Mouse (Mus musculus): Measurements from ENCODE around the gene Wdfy1. TPM values are rescaled to one million over a fixed set of nuclear protein-coding genes. Genes with fewer than 3 reads are reported as not detected.

Gene Wdfy1
- polyA plus RNA-seq, 1 experiment from 2014 or later, result 62.9 TPM

DNA sequence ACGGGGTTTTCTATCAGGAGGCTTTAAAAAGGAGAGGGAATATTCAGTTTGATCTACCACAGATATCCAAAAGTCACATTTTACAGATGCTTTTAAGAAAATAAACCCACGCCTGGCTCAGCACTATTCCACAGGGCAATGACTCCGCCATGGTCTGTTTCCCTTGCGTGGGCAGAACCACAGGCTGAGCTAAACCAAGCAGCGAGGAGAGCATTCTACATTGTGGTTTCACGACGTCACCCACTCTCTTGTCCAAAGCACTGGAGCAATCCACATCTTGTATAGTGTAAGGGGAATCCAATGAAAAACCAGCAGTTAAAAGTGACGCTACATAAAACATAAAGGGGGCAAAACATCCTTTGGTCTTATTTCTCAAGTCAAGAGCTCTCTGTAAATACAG is 72.4 kb downstream of the Wdfy1 start:
- no peaks in the 10 kb centered on the region for H3K9me3 ChIP-seq
- H3K27ac ChIP-seq, result no peak overlapping the region
- peaks cover 30% of the 10 kb centered on the region for H3K36me3 ChIP-seq
- no peak for ATAC-seq (ENCODE audit: low FRiP score, low read depth)
- 87% methylated on average over 8 of the region's 8 CpGs for WGBS
- H3K4me1 ChIP-seq, result no peaks in the 10 kb centered on the region
- H3K27me3 ChIP-seq (replicated peaks), result no peaks in the 10 kb centered on the region
- no peak overlapping the region for H3K4me3 ChIP-seq
- no peak overlapping the region for H3K9ac ChIP-seq
- no peak overlapping the region for H3K4me2 ChIP-seq (replicated peaks)

DNA sequence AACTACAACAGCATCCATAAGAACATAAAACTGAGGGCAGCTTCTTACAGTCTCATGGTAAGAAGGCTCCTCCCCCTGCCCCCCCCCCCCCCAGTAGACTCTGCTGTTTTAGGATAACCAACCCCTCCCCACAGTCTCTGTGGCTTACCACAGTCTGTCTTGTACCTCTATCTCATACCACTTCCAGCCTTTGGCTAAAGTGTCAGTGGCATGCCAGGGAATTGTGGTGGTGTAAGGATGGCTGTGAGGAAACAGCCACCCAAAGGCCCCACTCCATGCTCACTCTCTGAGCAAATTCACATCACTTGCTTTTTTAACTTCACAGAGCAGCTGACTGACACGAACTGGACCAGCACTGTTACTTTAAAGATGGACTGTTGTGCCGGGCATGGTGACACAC is 77.4 kb downstream of the Wdfy1 start:
- WGBS, result 90% methylated on average over 2 of the region's 2 CpGs
- no peak overlapping the region for H3K9ac ChIP-seq
- no peak overlapping the region for H3K4me2 ChIP-seq (replicated peaks)
- no peak overlapping the region for H3K27ac ChIP-seq
- H3K4me3 ChIP-seq, result no peak overlapping the region
- H3K4me1 ChIP-seq, result 0 out of 2 replicates have a peak, but pooled peaks cover 6% of the 10 kb centered on the region
- H3K9me3 ChIP-seq, result no peaks in the 10 kb centered on the region
- no peak for ATAC-seq (ENCODE audit: low FRiP score, low read depth)
- H3K27me3 ChIP-seq (replicated peaks), result no peaks in the 10 kb centered on the region
- H3K36me3 ChIP-seq, result 0 out of 2 replicates have a peak, but pooled peaks cover 3% of the 10 kb centered on the region

DNA sequence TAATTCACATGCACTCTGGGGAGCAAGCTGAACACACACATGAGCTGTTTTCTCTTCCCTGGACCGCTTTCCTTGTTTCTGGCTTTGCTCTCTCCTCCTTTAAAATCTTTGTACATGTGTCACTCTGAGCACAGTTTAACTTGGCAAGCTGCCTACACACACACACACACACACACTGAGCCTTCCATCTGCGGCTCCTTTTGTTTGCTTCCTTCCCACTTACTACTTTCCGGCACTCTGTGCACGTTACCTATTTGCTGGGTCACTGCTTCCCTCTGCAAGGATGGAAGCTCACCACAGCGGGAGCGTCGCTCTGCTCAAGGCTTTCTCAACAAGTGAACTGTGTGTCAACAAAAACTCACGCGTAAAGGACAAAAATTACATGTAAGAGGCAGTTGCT is 78.6 kb downstream of the Wdfy1 start:
- peak; percentile 77 for ATAC-seq (ENCODE audit: low FRiP score, low read depth)
- no peak overlapping the region for H3K27ac ChIP-seq
- no peaks in the 10 kb centered on the region for H3K9me3 ChIP-seq
- H3K9ac ChIP-seq, result no peak overlapping the region
- 0 out of 2 replicates have a peak, but pooled peaks cover 6% of the 10 kb centered on the region for H3K4me1 ChIP-seq
- 0 out of 2 replicates have a peak, but pooled peaks cover 3% of the 10 kb centered on the region for H3K36me3 ChIP-seq
- H3K4me2 ChIP-seq (replicated peaks), result no peak overlapping the region
- no peak overlapping the region for H3K4me3 ChIP-seq
- H3K27me3 ChIP-seq (replicated peaks), result no peaks in the 10 kb centered on the region
- 38% methylated on average over 9 of the region's 9 CpGs for WGBS

DNA sequence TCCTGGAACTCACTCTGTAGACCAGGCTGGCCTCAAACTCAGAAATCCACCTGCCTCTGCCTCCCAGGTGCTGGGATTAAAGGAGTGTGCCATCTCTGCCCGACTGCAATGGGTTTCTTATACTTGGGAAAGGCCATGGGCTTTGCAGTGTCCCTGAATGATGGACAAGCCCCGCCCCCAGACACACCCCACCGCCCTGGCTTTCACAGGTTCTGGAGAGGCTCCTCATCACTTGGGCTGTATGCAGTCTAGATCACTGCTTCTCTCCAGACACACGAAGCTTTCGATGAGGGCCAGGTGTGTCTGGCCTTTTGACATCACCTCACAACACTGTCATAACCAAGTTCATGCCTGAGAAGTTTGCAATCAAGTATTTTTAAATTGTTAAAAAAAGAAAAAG is 79.0 kb downstream of the Wdfy1 start:
- H3K36me3 ChIP-seq, result 0 out of 2 replicates have a peak, but pooled peaks cover 3% of the 10 kb centered on the region
- 63% methylated on average over 5 of the region's 5 CpGs for WGBS
- no peak overlapping the region for H3K4me2 ChIP-seq (replicated peaks)
- no peaks in the 10 kb centered on the region for H3K9me3 ChIP-seq
- ATAC-seq (ENCODE audit: low FRiP score, low read depth), result peak; percentile 35; the same call in 1 of the 2 replicates
- H3K9ac ChIP-seq, result no peak overlapping the region
- H3K4me3 ChIP-seq, result no peak overlapping the region
- H3K27me3 ChIP-seq (replicated peaks), result no peaks in the 10 kb centered on the region
- H3K4me1 ChIP-seq, result 0 out of 2 replicates have a peak, but pooled peaks cover 6% of the 10 kb centered on the region
- H3K27ac ChIP-seq, result no peak overlapping the region

DNA sequence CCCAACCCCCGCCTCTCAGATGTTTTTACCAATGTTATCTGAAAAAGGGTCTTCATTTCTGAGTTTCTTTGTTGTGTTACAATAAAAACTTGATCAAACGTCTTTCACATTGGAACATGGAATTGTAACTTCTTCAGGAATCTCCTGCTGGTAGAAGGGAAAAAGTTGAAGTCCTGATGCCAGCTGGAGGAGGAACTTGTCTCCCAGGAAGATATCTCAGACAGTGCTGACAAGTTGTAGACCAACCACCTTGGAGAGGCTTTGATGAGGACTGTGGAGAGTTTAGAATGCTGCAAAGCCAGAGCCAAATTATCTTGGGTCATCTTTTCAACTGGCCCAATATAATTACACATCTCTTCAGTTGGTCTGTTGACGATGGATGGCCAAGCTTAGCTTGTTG is 83.5 kb downstream of the Wdfy1 start:
- Histone ChIP-seq H3K27me3 (replicated peaks) (no peaks in the 10 kb centered on the region), H3K4me3 (no peak overlapping the region), H3K36me3 (no peaks in the 10 kb centered on the region), H3K9me3 (no peaks in the 10 kb centered on the region), H3K9ac (no peak overlapping the region), H3K4me2 (replicated peaks) (no peak overlapping the region), H3K27ac (no peak overlapping the region), H3K4me1 (0 out of 2 replicates have a peak, but pooled peaks cover 4% of the 10 kb centered on the region)
- ATAC-seq (ENCODE audit: low FRiP score, low read depth), result no peak
- WGBS, result 92% methylated on average over 3 of the region's 3 CpGs

DNA sequence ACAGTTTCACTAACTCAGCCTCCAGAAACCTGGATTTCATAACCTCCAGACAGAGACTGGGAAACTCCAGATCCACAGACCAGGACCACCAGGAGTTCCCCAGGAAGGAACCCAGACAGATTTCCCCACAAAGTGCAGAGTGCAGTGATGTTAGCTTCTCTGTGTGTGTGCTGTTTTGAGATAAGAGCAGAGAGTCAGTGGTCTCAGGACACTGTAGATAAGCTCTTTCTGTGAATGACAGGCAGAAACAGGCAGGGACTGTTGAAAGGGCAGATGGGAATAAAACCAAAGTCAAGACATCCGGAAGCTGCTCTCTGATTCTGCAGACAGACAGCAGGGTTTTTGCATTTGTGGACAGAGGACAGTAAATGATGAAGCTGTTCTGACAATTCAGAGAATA is 88.7 kb downstream of the Wdfy1 start:
- WGBS, result 88% methylated on average over 1 of the region's 1 CpGs
- Histone ChIP-seq H3K36me3 (no peaks in the 10 kb centered on the region), H3K9ac (no peak overlapping the region), H3K27me3 (replicated peaks) (no peaks in the 10 kb centered on the region), H3K4me1 (no peaks in the 10 kb centered on the region), H3K4me2 (replicated peaks) (no peak overlapping the region), H3K27ac (no peak overlapping the region), H3K4me3 (no peak overlapping the region), H3K9me3 (no peaks in the 10 kb centered on the region)
- ATAC-seq (ENCODE audit: low FRiP score, low read depth), result no peak

DNA sequence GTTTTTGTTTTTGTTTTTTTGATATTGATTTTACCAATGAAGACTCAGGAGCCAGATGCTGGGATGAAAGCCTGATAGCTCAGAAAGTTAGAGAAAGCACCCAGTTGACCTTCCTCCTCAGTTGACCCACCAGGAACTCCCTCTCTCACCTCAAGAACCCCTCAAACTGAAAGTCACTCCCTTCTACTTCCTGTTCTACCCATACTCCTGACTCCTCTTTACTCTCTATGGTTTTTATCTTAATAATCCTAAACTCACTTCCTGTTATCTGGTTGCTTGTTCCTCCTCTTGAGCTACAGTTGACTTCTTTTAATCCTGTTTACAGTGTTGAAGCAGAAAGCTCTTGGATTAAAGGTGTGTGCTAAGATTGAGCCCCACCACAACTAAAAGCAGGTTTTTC is 91.9 kb downstream of the Wdfy1 start:
- no peak for ATAC-seq (ENCODE audit: low FRiP score, low read depth)
- Histone ChIP-seq H3K36me3 (no peaks in the 10 kb centered on the region), H3K9me3 (no peaks in the 10 kb centered on the region), H3K27ac (no peak overlapping the region), H3K4me2 (replicated peaks) (no peak overlapping the region), H3K27me3 (replicated peaks) (no peaks in the 10 kb centered on the region), H3K9ac (no peak overlapping the region), H3K4me3 (no peak overlapping the region), H3K4me1 (no peaks in the 10 kb centered on the region)

DNA sequence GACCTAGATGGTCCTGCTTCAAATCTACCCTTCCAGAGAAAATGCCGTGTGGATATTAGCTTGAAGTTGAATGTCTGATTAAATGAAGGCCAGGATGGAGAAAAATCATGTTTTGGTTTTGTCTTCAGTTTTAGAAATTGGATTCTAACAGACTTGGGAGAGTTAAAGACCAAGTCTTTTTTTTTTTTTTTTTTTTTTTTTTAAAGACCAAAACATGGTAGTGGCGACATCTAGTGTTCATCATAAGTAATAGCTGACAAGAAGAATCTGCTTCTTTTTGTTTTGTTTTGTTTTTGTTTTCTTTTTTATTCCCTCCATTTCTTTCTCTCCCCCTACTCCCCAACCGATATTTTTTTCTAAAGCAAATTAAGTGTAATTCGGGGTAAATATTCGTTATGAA is 93.0 kb downstream of the Wdfy1 start:
- H3K27me3 ChIP-seq (replicated peaks), result no peaks in the 10 kb centered on the region
- ATAC-seq (ENCODE audit: low FRiP score, low read depth), result no peak
- 14% methylated on average over 5 of the region's 5 CpGs for WGBS

DNA sequence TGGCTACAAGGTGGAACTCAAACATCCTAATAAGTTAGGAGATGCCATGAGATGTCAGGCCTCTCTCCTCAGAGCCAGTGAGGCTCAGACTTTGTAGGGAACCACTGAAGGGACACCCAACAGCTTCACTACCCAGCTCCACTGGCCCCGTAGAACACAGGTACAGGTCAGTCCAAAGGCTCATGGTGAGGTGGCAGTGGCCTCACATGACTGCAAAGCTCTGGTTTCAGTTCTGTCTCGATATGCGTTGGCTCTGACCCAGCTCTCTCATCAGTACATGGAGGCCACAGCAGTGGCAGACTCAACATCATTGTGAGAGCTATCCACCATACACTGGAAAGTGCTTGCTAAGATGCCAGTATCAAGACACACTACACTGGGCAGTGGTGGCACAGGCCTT is 95.2 kb downstream of the Wdfy1 start:
- Histone ChIP-seq H3K9me3 (no peaks in the 10 kb centered on the region), H3K9ac (no peak overlapping the region), H3K4me2 (replicated peaks) (no peak overlapping the region), H3K4me1 (no peaks in the 10 kb centered on the region), H3K36me3 (no peaks in the 10 kb centered on the region), H3K27me3 (replicated peaks) (no peaks in the 10 kb centered on the region), H3K4me3 (no peak overlapping the region), H3K27ac (no peak overlapping the region)
- 90% methylated on average over 3 of the region's 3 CpGs for WGBS
- ATAC-seq (ENCODE audit: low FRiP score, low read depth), result no peak

More for the DNA sequence above, 93.0 kb downstream of the Wdfy1 start:
- no peaks in the 10 kb centered on the region for H3K9me3 ChIP-seq
- H3K9ac ChIP-seq, result no peak overlapping the region
- no peaks in the 10 kb centered on the region for H3K36me3 ChIP-seq
- no peak overlapping the region for H3K27ac ChIP-seq
- no peak overlapping the region for H3K4me3 ChIP-seq
- no peak overlapping the region for H3K4me2 ChIP-seq (replicated peaks)
- no peaks in the 10 kb centered on the region for H3K4me1 ChIP-seq

DNA sequence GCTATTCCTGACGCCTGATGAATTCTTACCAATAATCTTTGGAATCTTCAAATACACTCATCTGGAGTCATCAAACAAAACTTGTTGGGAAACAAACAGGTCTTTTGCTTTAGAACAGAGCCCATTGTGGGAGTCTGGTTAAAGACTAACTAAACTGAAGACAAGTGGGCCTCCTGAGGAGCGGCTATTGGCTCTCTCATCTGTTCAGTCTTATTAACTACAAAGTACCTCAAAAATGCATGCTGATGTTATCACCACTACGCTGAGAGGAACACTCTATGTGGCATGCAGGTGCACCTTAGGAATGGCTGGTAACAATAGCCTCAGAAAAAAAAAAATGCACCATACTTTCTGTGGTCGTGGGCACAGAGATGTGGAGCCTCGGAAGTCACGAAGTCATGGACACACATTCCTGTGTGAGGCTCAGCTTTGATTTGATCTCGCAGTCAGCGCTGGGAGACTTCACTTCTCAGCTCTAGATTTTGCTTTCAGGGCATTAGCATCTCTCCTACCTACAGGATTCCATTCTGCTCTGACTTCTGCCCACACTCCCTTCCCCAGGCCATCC is 97.7 kb downstream of the Wdfy1 start:
- Histone ChIP-seq H3K9me3 (no peaks in the 10 kb centered on the region), H3K4me1 (no peaks in the 10 kb centered on the region), H3K27me3 (replicated peaks) (peaks cover 5% of the 10 kb centered on the region), H3K9ac (no peak overlapping the region), H3K4me2 (replicated peaks) (no peak overlapping the region), H3K27ac (no peak overlapping the region), H3K4me3 (no peak overlapping the region), H3K36me3 (no peaks in the 10 kb centered on the region)
- ATAC-seq (ENCODE audit: low FRiP score, low read depth), result no peak
- 57% methylated on average over 8 of the region's 8 CpGs for WGBS

DNA sequence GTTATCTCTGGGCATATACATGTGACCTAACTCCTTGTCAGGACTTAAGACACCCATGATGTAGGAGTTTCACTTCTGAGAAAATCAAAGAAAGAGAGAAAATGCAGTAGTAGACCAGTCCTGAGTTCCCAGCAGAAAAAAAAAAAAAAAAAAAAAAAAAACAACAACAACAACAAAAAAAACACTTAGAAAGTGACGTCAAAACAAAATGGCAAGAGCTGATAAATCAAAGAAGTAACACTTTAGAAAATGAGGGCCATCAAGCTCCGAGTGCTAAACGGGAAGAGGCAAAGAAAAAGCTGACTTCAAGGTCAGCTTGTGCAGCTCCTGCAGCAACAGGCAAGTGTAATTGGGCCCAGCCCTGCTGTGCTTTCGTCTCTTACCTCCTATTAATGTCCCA is 100.2 kb downstream of the Wdfy1 start:
- H3K4me1 ChIP-seq, result peaks cover 16% of the 10 kb centered on the region
- H3K9ac ChIP-seq, result no peak overlapping the region
- peaks cover 30% of the 10 kb centered on the region for H3K27me3 ChIP-seq (replicated peaks)
- no peak overlapping the region for H3K4me3 ChIP-seq
- WGBS, result 73% methylated on average over 4 of the region's 4 CpGs
- no peaks in the 10 kb centered on the region for H3K9me3 ChIP-seq
- no peak overlapping the region for H3K4me2 ChIP-seq (replicated peaks)
- H3K27ac ChIP-seq, result no peak overlapping the region
- no peaks in the 10 kb centered on the region for H3K36me3 ChIP-seq
- ATAC-seq (ENCODE audit: low FRiP score, low read depth), result no peak

DNA sequence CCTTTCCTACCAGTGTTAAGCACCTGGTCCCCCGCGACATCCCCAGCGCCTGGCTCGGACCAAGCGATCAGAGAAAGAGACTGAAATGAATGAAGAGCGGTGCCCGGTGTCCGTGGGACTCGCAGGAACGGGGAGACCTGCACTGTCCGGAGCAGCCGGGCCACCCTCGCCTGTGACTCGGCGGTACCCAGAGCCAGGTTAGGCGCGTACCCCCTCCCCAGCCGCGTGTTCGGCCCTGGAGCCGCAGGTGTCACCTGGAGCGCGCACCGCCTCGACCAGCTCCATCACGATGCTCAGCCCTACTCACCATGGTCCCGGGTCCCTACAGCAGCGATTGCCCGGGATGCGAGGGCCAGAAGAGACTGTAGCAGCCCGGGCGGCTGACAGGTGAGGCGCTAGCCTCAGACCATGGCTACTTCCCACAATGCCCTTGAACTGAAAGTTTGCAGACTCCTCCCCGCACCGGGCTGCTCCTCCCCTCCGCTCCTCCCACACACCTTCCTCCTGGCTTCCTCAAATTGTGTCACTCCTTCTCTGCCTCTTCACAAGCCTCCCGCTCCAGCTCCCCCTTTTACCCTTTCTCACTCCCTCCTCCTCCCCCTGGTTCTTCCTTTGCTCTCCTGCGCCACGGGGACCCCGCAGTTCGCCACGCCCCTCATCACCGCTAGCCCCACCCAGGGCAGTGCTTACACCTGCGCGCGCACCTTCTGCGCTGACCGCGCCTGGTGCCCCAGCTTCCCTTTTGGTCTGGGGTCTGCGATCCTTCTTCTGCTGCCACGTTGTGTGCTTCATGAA is 104.2 kb downstream of the Wdfy1 start, which contains the start of gene Ap1s3:
Ap1s3 (minus strand) TSS at position 430 of the 795 bp plus-strand sequence.
- Histone ChIP-seq H3K4me1 (peaks cover 16% of the 10 kb centered on the region), H3K4me2 (replicated peaks) (peak within 1 kb of the TSS; percentile 98), H3K9ac (peak within 1 kb of the TSS; percentile 35; the same call in 1 of the 2 replicates), H3K36me3 (no peaks in the 10 kb centered on the region), H3K9me3 (no peaks in the 10 kb centered on the region), H3K4me3 (peak within 1 kb of the TSS; percentile 48), H3K27me3 (replicated peaks) (peaks cover 35% of the 10 kb centered on the region), H3K27ac (no peak within 1 kb of the TSS)
- ATAC-seq (ENCODE audit: low FRiP score, low read depth), result peak; percentile 75
- under 1% methylated on average over 51 of the region's 51 CpGs for WGBS

All from neural tube, embryonic 12.5 days (tissue).